Mouse (Mus musculus) adrenal gland, postnatal 14 days (tissue): ENCODE measurements around the gene Bhlhe41. TPM values are rescaled to one million over a fixed set of nuclear protein-coding genes. Genes with fewer than 3 reads are reported as not detected.

Experiments used
- DNase-seq: peaks from one replicate; pipeline ENCODE4 v3.0.0; 2021; ENCODE audit warnings: mixed read lengths
- total RNA-seq: library from RNA; stranded (reverse); gene quantifications from 2 replicates; pipeline ENCODE4 v1.2.3, GENCODE M21; 2021

Gene Bhlhe41
- total RNA-seq, 1 experiment from 2014 or later = 4.6 TPM

- peak; percentile 45 for DNase-seq
Observed at GRCm38 (mm10) chr6:145845611-145846010, 19.7 kb downstream of the Bhlhe41 start.

GRCm38 (mm10) chr6:145835359-145835758 is 30.0 kb downstream of the Bhlhe41 start:
- DNase-seq = no peak

DNA sequence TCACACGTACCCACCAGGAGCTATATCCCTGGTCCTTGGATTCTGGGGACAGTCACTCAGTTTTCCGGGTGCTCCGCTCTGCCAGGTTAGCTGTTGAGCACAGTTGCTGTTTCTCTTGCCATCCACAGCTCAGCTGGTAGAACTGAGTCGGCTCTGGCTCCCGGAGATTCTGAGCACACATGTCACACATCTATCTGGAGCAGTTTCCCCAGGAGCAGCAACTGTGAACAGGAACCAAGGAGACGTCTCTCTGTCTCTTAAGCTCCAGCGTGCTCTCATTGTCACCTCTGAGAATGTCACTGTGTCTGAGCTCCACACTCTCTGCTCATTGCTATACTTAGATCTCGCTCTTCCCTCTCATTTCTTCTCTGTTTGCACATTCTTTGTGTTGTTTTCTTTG is 32.4 kb downstream of the Bhlhe41 start:
- no peak for DNase-seq

GRCm38 (mm10) chr6:145830617-145831016 is 34.7 kb downstream of the Bhlhe41 start:
- DNase-seq = no peak

- DNase-seq = peak; percentile 87
Observed at GRCm38 (mm10) chr6:145830117-145830516, 35.2 kb downstream of the Bhlhe41 start.

DNA sequence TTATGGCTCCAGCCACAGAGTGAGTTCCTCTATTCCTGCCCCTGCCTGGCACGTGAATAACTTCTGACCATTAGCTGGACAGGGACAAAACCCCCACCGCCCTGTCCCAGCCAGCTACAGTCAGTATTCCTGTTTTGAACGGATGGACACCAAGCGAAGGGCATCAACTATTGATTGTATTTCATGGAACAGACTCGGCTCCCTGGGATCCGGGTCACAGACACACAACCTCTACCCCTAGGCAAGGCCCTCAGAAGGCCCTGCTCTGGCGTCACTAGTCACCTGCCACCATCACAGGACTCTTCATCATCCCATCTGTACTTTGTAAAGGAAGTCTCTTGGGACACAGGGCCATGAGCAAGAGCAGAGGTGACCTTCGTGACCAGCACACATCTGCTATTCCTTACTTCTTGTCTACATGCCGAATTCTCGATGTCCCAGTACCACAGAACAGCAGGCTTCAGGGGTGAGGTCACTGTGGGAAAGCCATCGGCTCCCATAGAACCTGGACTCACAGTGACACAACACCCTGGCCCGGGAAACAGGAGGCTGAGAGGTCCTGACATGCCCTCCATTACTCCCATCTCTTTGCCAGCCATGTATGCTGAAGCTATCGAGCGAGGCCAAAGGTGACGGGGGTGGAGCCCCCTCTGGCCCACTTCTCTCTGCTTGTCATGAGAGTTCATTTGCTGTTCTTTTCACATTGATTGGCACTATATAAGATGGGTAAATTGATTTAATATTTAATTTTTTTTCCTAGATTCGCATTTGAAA is 36.1 kb downstream of the Bhlhe41 start:
- DNase-seq = no peak

- no peak for DNase-seq
Observed at GRCm38 (mm10) chr6:145826305-145826704, 39.1 kb downstream of the Bhlhe41 start.

GRCm38 (mm10) chr6:145823588-145824234 is 41.6 kb downstream of the Bhlhe41 start:
- peak; percentile 64 for DNase-seq

DNA sequence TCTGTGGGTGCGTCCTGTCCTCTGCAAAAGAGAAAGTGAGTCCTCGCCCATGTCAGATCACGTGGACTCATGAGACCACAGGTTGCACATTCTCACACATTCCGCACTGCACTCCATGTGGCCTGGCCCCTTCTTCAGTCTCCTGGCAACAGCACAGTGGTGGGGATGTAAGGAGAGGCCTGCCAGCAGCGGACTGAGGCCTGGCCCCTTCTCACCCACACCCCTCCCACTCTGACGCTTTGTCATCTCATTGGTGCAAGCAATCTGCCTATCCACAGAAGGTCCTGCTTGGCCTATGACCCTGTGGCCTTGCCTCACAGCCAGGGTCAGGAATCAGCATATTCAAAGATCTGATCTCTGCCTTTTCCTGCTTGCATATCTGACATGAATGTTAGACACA is 42.3 kb downstream of the Bhlhe41 start:
- DNase-seq = peak; percentile 45

- DNase-seq = no peak
Observed at GRCm38 (mm10) chr6:145822218-145822617, 43.1 kb downstream of the Bhlhe41 start.

- DNase-seq = peak; percentile 64
Observed at GRCm38 (mm10) chr6:145819151-145819550, 46.2 kb downstream of the Bhlhe41 start.

GRCm38 (mm10) chr6:145815200-145815599 is 50.2 kb downstream of the Bhlhe41 start:
- DNase-seq = no peak

GRCm38 (mm10) chr6:145811174-145811573 is 54.2 kb downstream of the Bhlhe41 start:
- no peak for DNase-seq

- DNase-seq = no peak
Observed at GRCm38 (mm10) chr6:145810015-145810414, 55.3 kb downstream of the Bhlhe41 start.

GRCm38 (mm10) chr6:145809566-145809965 is 55.8 kb downstream of the Bhlhe41 start:
- DNase-seq = no peak

Other genes starting within 250 kb of the Bhlhe41 start
- not detected in 2 replicates for gene Tuba3b, start 249.8 kb downstream of the Bhlhe41 start, total RNA-seq
- gene Rassf8, start 118.8 kb downstream of the Bhlhe41 start, total RNA-seq = 76.6 and 87.4 TPM in 2 replicates
- gene Sspn, start 66.1 kb upstream of the Bhlhe41 start, total RNA-seq = 13.0 and 13.7 TPM in 2 replicates